Mouse (Mus musculus) lung, adult 2 months (tissue): ENCODE measurements at regions not wholly inside any gene's neighbourhood (a gene's known extent, or its start where the extent isn't known, plus 50 kb on each side); places are given as distances from the start of the nearest gene placed in this dataset.

Experiments
- CTCF ChIP-seq: fragments of 200-500 bp; IDR thresholded peaks from 2 replicates; pipeline ENCODE4 v1.5.1; 2011; ENCODE audit warnings: mild to moderate bottlenecking, low read length, control low read depth; ENCODE audit not compliant: insufficient read depth
- POLR2A ChIP-seq: fragments of 200-500 bp; IDR thresholded peaks from 2 replicates; pipeline ENCODE4 v1.6.1; 2011; ENCODE audit warnings: low read depth, mild to moderate bottlenecking, control low read depth, low read length, borderline replicate concordance; ENCODE audit errors: extremely low read depth

GRCm38 (mm10) chr13:19888983-19889773, 65.1 kb upstream of the Gpr141 start:
- TF ChIP-seq CTCF (no peak), POLR2A (no peak)
